Mouse (Mus musculus) G1E-ER4 (cell line): ENCODE measurements around the gene Map4k5. TPM values are rescaled to one million over a fixed set of nuclear protein-coding genes. Genes with fewer than 3 reads are reported as not detected.

Source experiments
- GATA1 ChIP-seq: IDR thresholded peaks from one replicate; pipeline ENCODE4 v1.8.0; 2012; ENCODE audit warnings: low read length, inconsistent platforms
- polyA plus RNA-seq: library from polyadenylated mRNA; stranded (reverse); fragments of >175 nt; gene quantifications from 2 replicates; pipeline ENCODE4 v1.2.3, GENCODE M21; 2012

Gene Map4k5
- polyA plus RNA-seq, 1 experiment, result 9.3 TPM

- no peak for TF ChIP-seq GATA1
These were observed 68.0 kb downstream of the Map4k5 start for GRCm38 (mm10) chr12:69824881-69825597.

- no peak for TF ChIP-seq GATA1
These were observed 78.7 kb downstream of the Map4k5 start for GRCm38 (mm10) chr12:69814272-69814671.

- TF ChIP-seq GATA1, result no peak
These were observed 79.4 kb downstream of the Map4k5 start for GRCm38 (mm10) chr12:69813596-69813995.

GRCm38 (mm10) chr12:69812986-69813385, 80.0 kb downstream of the Map4k5 start:
- no peak for TF ChIP-seq GATA1

GRCm38 (mm10) chr12:69811976-69812375, 81.0 kb downstream of the Map4k5 start:
- TF ChIP-seq GATA1, result no peak

- no peak for TF ChIP-seq GATA1
These were observed 83.6 kb downstream of the Map4k5 start for GRCm38 (mm10) chr12:69809439-69809838.

GRCm38 (mm10) chr12:69807399-69807985, 85.5 kb downstream of the Map4k5 start:
- no peak for TF ChIP-seq GATA1

GRCm38 (mm10) chr12:69805148-69805547, 87.9 kb downstream of the Map4k5 start:
- no peak for TF ChIP-seq GATA1

GRCm38 (mm10) chr12:69804393-69805070, 88.5 kb downstream of the Map4k5 start:
- no peak for TF ChIP-seq GATA1

GRCm38 (mm10) chr12:69803196-69803595, 89.8 kb downstream of the Map4k5 start:
- no peak for TF ChIP-seq GATA1

GRCm38 (mm10) chr12:69800586-69800985, 92.4 kb downstream of the Map4k5 start:
- TF ChIP-seq GATA1, result no peak

- no peak for TF ChIP-seq GATA1
These were observed 96.7 kb downstream of the Map4k5 start for GRCm38 (mm10) chr12:69796311-69796710.

GRCm38 (mm10) chr12:69790530-69791505, 102.2 kb downstream of the Map4k5 start, which contains the start of gene Cdkl1:
Gene Cdkl1 (minus strand): TSS chr12:69791267.
- TF ChIP-seq GATA1, result no peak

GRCm38 (mm10) chr12:69789766-69790529, 103.1 kb downstream of the Map4k5 start:
- no peak for TF ChIP-seq GATA1

GRCm38 (mm10) chr12:69788380-69788779, 104.6 kb downstream of the Map4k5 start:
- TF ChIP-seq GATA1, result no peak
